Mouse (Mus musculus) embryonic facial prominence, embryonic 11.5 days (tissue): Measurements from ENCODE around the gene Olfr1368. TPM values are rescaled to one million over a fixed set of nuclear protein-coding genes. Genes with fewer than 3 reads are reported as not detected.
A peak's percentile ranks its signal among the peaks of the same experiment; 100 is the strongest.

Experiments
- ATAC-seq: fragments of 200-750 bp; cut with Nextera tagmentation; replicated peaks from 2 replicates; pipeline ENCODE4 v1.8.0; 2017; ENCODE audit warnings: low read depth; ENCODE audit not compliant: insufficient number of reproducible peaks, low FRiP score, low TSS enrichment
- DNase-seq: peaks from one replicate; pipeline ENCODE4 v3.0.0-alpha.2; 2015; ENCODE audit warnings: low spot score
- H3K27ac ChIP-seq: fragments of 300-500 bp; sonication (generic); replicated peaks from 2 replicates; pipeline ENCODE4 v1.5.1; 2014; ENCODE audit warnings: mild to moderate bottlenecking, low read depth, low read length, control low read depth
- H3K27me3 ChIP-seq: fragments of 300-500 bp; sonication (generic); 2 replicates; pipeline ENCODE4 v1.6.1; 2014; ENCODE audit warnings: mild to moderate bottlenecking, low read length, moderate library complexity, mixed read lengths; ENCODE audit not compliant: control insufficient read depth, insufficient read depth
- H3K36me3 ChIP-seq: fragments of 300-500 bp; sonication (generic); replicated peaks from 2 replicates; pipeline ENCODE4 v1.6.1; 2014; ENCODE audit warnings: low read depth, mild to moderate bottlenecking, low read length, moderate library complexity, mixed read lengths; ENCODE audit not compliant: control insufficient read depth, insufficient read depth
- H3K4me1 ChIP-seq: fragments of 300-500 bp; sonication (generic); 2 replicates; pipeline ENCODE4 v1.6.1; 2014; ENCODE audit warnings: low read length, mixed read lengths; ENCODE audit not compliant: control insufficient read depth, insufficient read depth
- H3K4me2 ChIP-seq: fragments of 300-500 bp; sonication (generic); 2 replicates; pipeline ENCODE4 v1.6.1; 2014; ENCODE audit warnings: low read depth, mild to moderate bottlenecking, control low read depth, low read length, moderate library complexity
- H3K4me3 ChIP-seq: fragments of 300-500 bp; sonication (generic); 2 replicates; pipeline ENCODE4 v1.5.1; 2014; ENCODE audit warnings: low read depth, low read length, control low read depth
- H3K9ac ChIP-seq: fragments of 300-500 bp; sonication (generic); replicated peaks from 2 replicates; pipeline ENCODE4 v1.6.1; 2014; ENCODE audit warnings: mild to moderate bottlenecking, control low read depth, low read length
- H3K9me3 ChIP-seq: fragments of 300-500 bp; sonication (generic); replicated peaks from 2 replicates; pipeline ENCODE4 v1.6.1; 2016; ENCODE audit warnings: mild to moderate bottlenecking, low read length, inconsistent platforms, mixed read lengths; ENCODE audit not compliant: control insufficient read depth
- WGBS: fragments of 180-500 bp; shearing (Covaris S2); extraction: QIAGEN DNeasy Blood & Tissue Kit; methylation state at CpG from one replicate; pipeline ENCODE4 v1.1.7; 2014; 5-methylcytosine and 5-hydroxymethylcytosine counted together
- polyA plus RNA-seq: library from polyadenylated mRNA; unstranded; fragments of >200 nt; fragmentation: Nextera tagmentation; extraction: Ambion mirVana; gene quantifications from 2 replicates; pipeline ENCODE4 v1.2.1, GENCODE M21; 2014

The Olfr1368 gene
- polyA plus RNA-seq, 1 experiment from 2014 or later, result not detected

GRCm38 (mm10) chr13:21170431-21171155, 24.9 kb upstream of the Olfr1368 start:
- H3K9ac ChIP-seq, result 0 out of 2 replicates have a peak overlapping the region, but pooled peaks have one; percentile 4

GRCm38 (mm10) chr13:21169657-21170430, 24.2 kb upstream of the Olfr1368 start:
- no peak overlapping the region for H3K27ac ChIP-seq
- peak overlapping the region; percentile 40 for H3K4me3 ChIP-seq
- H3K9me3 ChIP-seq, result no peaks in the 10 kb centered on the region
- DNase-seq (peak; percentile 83), ATAC-seq (peak; percentile 78)
- under 1% methylated on average over 39 of the region's 39 CpGs for WGBS
- no peaks in the 10 kb centered on the region for H3K27me3 ChIP-seq
- no peaks in the 10 kb centered on the region for H3K4me1 ChIP-seq
- H3K9ac ChIP-seq, result no peak overlapping the region
- no peaks in the 10 kb centered on the region for H3K36me3 ChIP-seq
- peak overlapping the region; percentile 30 for H3K4me2 ChIP-seq

More at GRCm38 (mm10) chr13:21170431-21171155, 24.9 kb upstream of the Olfr1368 start:
- Histone ChIP-seq H3K27me3 (no peaks in the 10 kb centered on the region), H3K27ac (no peak overlapping the region), H3K9me3 (no peaks in the 10 kb centered on the region), H3K36me3 (no peaks in the 10 kb centered on the region), H3K4me1 (no peaks in the 10 kb centered on the region), H3K4me2 (peak overlapping the region; percentile 38), H3K4me3 (peak overlapping the region; percentile 48)
- WGBS, result 30% methylated on average over 17 of the region's 17 CpGs
- DNase-seq (peak; percentile 11), ATAC-seq (no peak)

- Histone ChIP-seq H3K27ac (no peak overlapping the region), H3K4me1 (no peaks in the 10 kb centered on the region), H3K36me3 (no peaks in the 10 kb centered on the region), H3K4me2 (peak overlapping the region; percentile 92), H3K27me3 (no peaks in the 10 kb centered on the region), H3K9me3 (no peaks in the 10 kb centered on the region), H3K9ac (no peak overlapping the region), H3K4me3 (peak overlapping the region; percentile 50)
- ATAC-seq (no peak), DNase-seq (peak; percentile 23)
- WGBS, result 3% methylated on average over 14 of the region's 14 CpGs
Measured at GRCm38 (mm10) chr13:21169121-21169656, 23.5 kb upstream of the Olfr1368 start.

GRCm38 (mm10) chr13:21168371-21169011, 22.8 kb upstream of the Olfr1368 start:
- Histone ChIP-seq H3K9me3 (no peaks in the 10 kb centered on the region), H3K4me1 (no peaks in the 10 kb centered on the region), H3K36me3 (no peaks in the 10 kb centered on the region), H3K27ac (no peak overlapping the region), H3K27me3 (no peaks in the 10 kb centered on the region), H3K4me2 (peak overlapping the region; percentile 92), H3K9ac (peak overlapping the region; percentile 46; the same call in 1 of the 2 replicates), H3K4me3 (peak overlapping the region; percentile 50)
- ATAC-seq (no peak), DNase-seq (peak; percentile 45)
- under 1% methylated on average over 16 of the region's 16 CpGs for WGBS

- Histone ChIP-seq H3K4me3 (peak overlapping the region; percentile 50), H3K27me3 (no peaks in the 10 kb centered on the region), H3K4me2 (peak overlapping the region; percentile 92), H3K4me1 (no peaks in the 10 kb centered on the region), H3K27ac (no peak overlapping the region), H3K9me3 (no peaks in the 10 kb centered on the region), H3K36me3 (no peaks in the 10 kb centered on the region), H3K9ac (no peak overlapping the region)
- ATAC-seq (no peak), DNase-seq (peak; percentile 71)
- WGBS, result under 1% methylated on average over 8 of the region's 8 CpGs
Measured at GRCm38 (mm10) chr13:21167910-21168300, 22.2 kb upstream of the Olfr1368 start.

GRCm38 (mm10) chr13:21166936-21167909, 21.6 kb upstream of the Olfr1368 start:
- under 1% methylated on average over 27 of the region's 27 CpGs for WGBS
- peak overlapping the region; percentile 10; the same call in 1 of the 2 replicates for H3K9ac ChIP-seq
- no peaks in the 10 kb centered on the region for H3K4me1 ChIP-seq
- no peaks in the 10 kb centered on the region for H3K9me3 ChIP-seq
- H3K36me3 ChIP-seq, result no peaks in the 10 kb centered on the region
- H3K27ac ChIP-seq, result no peak overlapping the region
- DNase-seq, result peak; percentile 93
- H3K4me2 ChIP-seq, result peak overlapping the region; percentile 19
- peak; percentile 40; the same call in 1 of the 2 replicates for ATAC-seq
- peak overlapping the region; percentile 50 for H3K4me3 ChIP-seq
- H3K27me3 ChIP-seq, result no peaks in the 10 kb centered on the region

- Histone ChIP-seq H3K36me3 (no peaks in the 10 kb centered on the region), H3K27me3 (no peaks in the 10 kb centered on the region), H3K27ac (no peak overlapping the region), H3K4me3 (no peak overlapping the region), H3K9me3 (no peaks in the 10 kb centered on the region), H3K4me1 (no peaks in the 10 kb centered on the region), H3K4me2 (no peak overlapping the region), H3K9ac (no peak overlapping the region)
- WGBS, result 49% methylated on average over 5 of the region's 5 CpGs
- ATAC-seq, result no peak
- no peak for DNase-seq
Measured at GRCm38 (mm10) chr13:21162591-21162990, 16.9 kb upstream of the Olfr1368 start.
